Mouse (Mus musculus) limb, embryonic 15.5 days (tissue): Measurements from ENCODE around the gene Nlrp10. TPM values are rescaled to one million over a fixed set of nuclear protein-coding genes. Genes with fewer than 3 reads are reported as not detected.

Experiments
- ATAC-seq: fragments of 200-750 bp; cut with Nextera tagmentation; 2 replicates; pipeline ENCODE4 v1.8.0; 2017; ENCODE audit warnings: low read depth, moderate TSS enrichment; ENCODE audit not compliant: insufficient number of reproducible peaks, low FRiP score, low TSS enrichment
- H3K27ac ChIP-seq: fragments of 300-500 bp; sonication (generic); 2 replicates; pipeline ENCODE4 v1.5.1; 2015; ENCODE audit warnings: moderate library complexity, mild to moderate bottlenecking, inconsistent platforms
- H3K27me3 ChIP-seq: fragments of 300-500 bp; sonication (generic); 2 replicates; pipeline ENCODE4 v1.6.1; 2015; ENCODE audit warnings: inconsistent platforms
- H3K36me3 ChIP-seq: fragments of 300-500 bp; sonication (generic); 2 replicates; pipeline ENCODE4 v1.6.1; 2015; ENCODE audit warnings: inconsistent platforms
- H3K4me1 ChIP-seq: fragments of 300-500 bp; sonication (generic); 2 replicates; pipeline ENCODE4 v1.6.1; 2015; ENCODE audit warnings: inconsistent platforms
- H3K4me2 ChIP-seq: fragments of 300-500 bp; sonication (generic); 2 replicates; pipeline ENCODE4 v1.6.1; 2015; ENCODE audit warnings: mild to moderate bottlenecking, inconsistent platforms
- H3K4me3 ChIP-seq: fragments of 300-500 bp; sonication (generic); 2 replicates; pipeline ENCODE4 v1.5.1; 2015; ENCODE audit warnings: mild to moderate bottlenecking, inconsistent platforms
- H3K9ac ChIP-seq: fragments of 300-500 bp; sonication (generic); 2 replicates; pipeline ENCODE4 v1.6.1; 2015; ENCODE audit warnings: inconsistent platforms
- H3K9me3 ChIP-seq: fragments of 300-500 bp; sonication (generic); 2 replicates; pipeline ENCODE4 v1.6.1; 2016; ENCODE audit warnings: inconsistent platforms
- WGBS: fragments of 180-500 bp; shearing (Covaris S2); methylation state at CpG from one replicate; pipeline ENCODE4 v1.1.7; 2015; 5-methylcytosine and 5-hydroxymethylcytosine counted together
- polyA plus RNA-seq: library from polyadenylated mRNA; unstranded; fragments of >200 nt; fragmentation: Nextera tagmentation; extraction: Ambion mirVana; gene quantifications from 2 replicates; pipeline ENCODE4 v1.2.1, GENCODE M21; 2015

Gene Nlrp10
- polyA plus RNA-seq, 1 experiment from 2014 or later, result 1.5 TPM

DNA sequence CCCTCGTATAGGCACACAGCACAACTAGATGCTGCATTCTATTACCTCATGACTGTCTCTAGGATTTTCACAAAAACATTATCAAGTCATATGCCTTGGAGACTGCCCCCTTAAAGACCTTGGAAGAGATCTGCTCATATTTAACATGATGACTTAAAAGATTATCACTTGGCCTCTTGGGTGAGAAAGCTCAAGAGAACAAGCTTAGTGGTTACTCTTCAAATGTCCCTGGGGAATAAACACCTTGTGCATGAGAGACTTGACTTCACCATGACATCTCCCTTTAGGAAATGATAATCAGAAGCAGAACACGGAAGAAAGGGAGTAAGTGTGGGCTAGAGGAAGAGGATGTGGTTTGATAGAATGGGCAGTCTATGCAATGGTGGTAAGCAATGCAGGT, 57.7 kb downstream of the Nlrp10 start, which contains the start of gene Olfr517:
Gene Olfr517, minus strand, starts transcription at position 101 of the 400 bp plus-strand sequence.
- H3K9me3 ChIP-seq, result no peaks in the 10 kb centered on the region
- no peaks in the 10 kb centered on the region for H3K27me3 ChIP-seq
- no peaks in the 10 kb centered on the region for H3K4me1 ChIP-seq
- H3K27ac ChIP-seq, result no peak within 1 kb of the TSS
- 70% methylated on average over 2 of the region's 2 CpGs for WGBS
- H3K4me2 ChIP-seq, result no peak within 1 kb of the TSS
- H3K36me3 ChIP-seq, result no peaks in the 10 kb centered on the region
- no peak within 1 kb of the TSS for H3K4me3 ChIP-seq
- ATAC-seq, result no peak
- no peak within 1 kb of the TSS for H3K9ac ChIP-seq

Other genes with a start within 250 kb of the Nlrp10 start
- not detected in 2 replicates for gene Olfr512, start 216.9 kb downstream of the Nlrp10 start, polyA plus RNA-seq
- not detected in 2 replicates for gene Olfr513, start 179.2 kb downstream of the Nlrp10 start, polyA plus RNA-seq
- not detected in 2 replicates for gene Olfr514, start 104.2 kb downstream of the Nlrp10 start, polyA plus RNA-seq
- not detected in 2 replicates for gene Olfr516, start 79.6 kb downstream of the Nlrp10 start, polyA plus RNA-seq
- gene Olfr517, start 57.8 kb downstream of the Nlrp10 start, polyA plus RNA-seq, result not detected in 2 replicates
- not detected in 2 replicates for gene Olfr518, start 45.2 kb downstream of the Nlrp10 start, polyA plus RNA-seq
- not detected in 2 replicates for gene Olfr519, start 35.8 kb downstream of the Nlrp10 start, polyA plus RNA-seq
- 67.8 and 85.2 TPM in 2 replicates for gene Eif3f, start 4.2 kb upstream of the Nlrp10 start, polyA plus RNA-seq
- 2.3 and 2.5 TPM in 2 replicates for gene Tub, start 20.2 kb upstream of the Nlrp10 start, polyA plus RNA-seq
- 1.7 and 1.8 TPM in 2 replicates for gene Ric3, start 153.2 kb upstream of the Nlrp10 start, polyA plus RNA-seq
- 46.4 and 47.7 TPM in 2 replicates for gene Lmo1, start 245.0 kb upstream of the Nlrp10 start, polyA plus RNA-seq